Mouse (Mus musculus): ENCODE measurements around the gene Ptprd. TPM values are rescaled to one million over a fixed set of nuclear protein-coding genes. Genes with fewer than 3 reads are reported as not detected.
"Not testable (repeated sequence)": the region's sequence is repeated elsewhere in the genome, so short reads cannot be mapped to it uniquely, and the experiment has no call there.

Gene Ptprd
- polyA plus RNA-seq, 1 experiment from 2014 or later, result 161 TPM

- Histone ChIP-seq H3K36me3 (ENCODE audit: control insufficient read depth, insufficient read depth) (no peaks in the 10 kb centered on the region), H3K9me3 (ENCODE audit: control insufficient read depth, low read length) (no peaks in the 10 kb centered on the region), H3K4me3 (replicated peaks; ENCODE audit: low read length) (no peak overlapping the region), H3K4me1 (replicated peaks; ENCODE audit: control insufficient read depth, insufficient read depth, low read length) (peaks cover 16% of the 10 kb centered on the region), H3K27me3 (replicated peaks; ENCODE audit: control insufficient read depth, insufficient read depth, low read length) (no peaks in the 10 kb centered on the region), H3K27ac (ENCODE audit: low read length) (no peak overlapping the region), H3K9ac (replicated peaks; ENCODE audit: low read depth, low read length) (no peak overlapping the region), H3K4me2 (ENCODE audit: low read length) (no peak overlapping the region)
- WGBS, result 46% methylated on average over 6 of the region's 6 CpGs
- peak; percentile 47; the same call in 1 of the 2 replicates for ATAC-seq
Measured at GRCm38 (mm10) chr4:76438496-76439079, 1773.2 kb downstream of the Ptprd start.

GRCm38 (mm10) chr4:76438068-76438467 lies 1773.7 kb downstream of the Ptprd start:
- Histone ChIP-seq H3K4me3 (replicated peaks; ENCODE audit: low read length) (no peak overlapping the region), H3K4me1 (replicated peaks; ENCODE audit: control insufficient read depth, insufficient read depth, low read length) (peaks cover 16% of the 10 kb centered on the region), H3K27ac (ENCODE audit: low read length) (no peak overlapping the region), H3K9ac (replicated peaks; ENCODE audit: low read depth, low read length) (no peak overlapping the region), H3K9me3 (ENCODE audit: control insufficient read depth, low read length) (no peaks in the 10 kb centered on the region), H3K4me2 (ENCODE audit: low read length) (no peak overlapping the region), H3K27me3 (replicated peaks; ENCODE audit: control insufficient read depth, insufficient read depth, low read length) (no peaks in the 10 kb centered on the region), H3K36me3 (ENCODE audit: control insufficient read depth, insufficient read depth) (no peaks in the 10 kb centered on the region)
- 72% methylated on average over 4 of the region's 4 CpGs for WGBS
- ATAC-seq, result no peak

DNA sequence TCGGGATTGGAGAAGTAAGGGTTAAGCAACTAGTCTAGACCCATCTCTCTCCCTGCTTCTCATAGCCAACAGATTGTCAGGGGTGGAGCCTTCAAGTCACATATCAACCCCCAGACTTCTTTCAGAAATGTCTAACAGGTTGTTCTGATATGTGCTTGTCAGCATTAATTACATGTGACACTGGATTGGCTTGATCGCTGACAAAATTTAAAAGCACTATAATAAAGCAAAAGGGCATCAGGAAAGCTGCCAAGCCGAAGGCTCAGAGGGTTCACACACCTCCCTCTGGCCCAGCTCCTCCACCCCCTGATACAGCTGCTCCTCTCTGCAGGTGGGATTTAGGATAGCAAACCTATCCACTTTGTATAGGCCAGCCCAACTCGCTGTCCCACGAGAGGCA lies 1775.8 kb downstream of the Ptprd start:
- ATAC-seq, result no peak

DNA sequence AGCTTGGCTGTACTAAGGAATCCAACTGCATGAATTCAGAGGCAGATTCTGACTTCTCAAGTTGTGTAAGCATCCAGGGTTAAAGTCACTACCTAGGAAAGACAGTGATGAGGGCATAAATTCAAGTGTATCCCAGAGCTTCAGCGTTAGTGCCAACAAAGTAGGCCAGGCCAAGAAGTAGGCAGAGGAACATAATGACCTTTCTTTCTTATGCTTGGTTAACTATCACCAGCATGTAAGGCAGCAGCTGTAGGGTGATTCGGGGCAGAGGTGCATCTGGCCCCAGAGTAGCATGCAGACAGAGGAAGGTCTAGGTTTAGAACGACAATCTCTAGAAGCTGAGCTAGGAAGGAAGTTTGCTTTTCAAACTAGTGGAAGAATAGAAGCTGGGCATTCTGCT lies 1782.0 kb downstream of the Ptprd start:
- no peak overlapping the region for H3K27ac ChIP-seq (ENCODE audit: low read length)
- no peaks in the 10 kb centered on the region for H3K36me3 ChIP-seq (ENCODE audit: control insufficient read depth, insufficient read depth)
- no peaks in the 10 kb centered on the region for H3K27me3 ChIP-seq (replicated peaks; ENCODE audit: control insufficient read depth, insufficient read depth, low read length)
- 54% methylated on average over 3 of the region's 3 CpGs for WGBS
- H3K4me1 ChIP-seq (replicated peaks; ENCODE audit: control insufficient read depth, insufficient read depth, low read length), result peaks cover 2% of the 10 kb centered on the region; the same call in 1 of the 2 replicates
- H3K4me2 ChIP-seq (ENCODE audit: low read length), result no peak overlapping the region
- no peaks in the 10 kb centered on the region for H3K9me3 ChIP-seq (ENCODE audit: control insufficient read depth, low read length)
- H3K4me3 ChIP-seq (replicated peaks; ENCODE audit: low read length), result no peak overlapping the region
- no peak overlapping the region for H3K9ac ChIP-seq (replicated peaks; ENCODE audit: low read depth, low read length)
- no peak for ATAC-seq

More for the DNA sequence above, 1775.8 kb downstream of the Ptprd start:
- Histone ChIP-seq H3K27ac (ENCODE audit: low read length) (no peak overlapping the region), H3K36me3 (ENCODE audit: control insufficient read depth, insufficient read depth) (no peaks in the 10 kb centered on the region), H3K4me3 (replicated peaks; ENCODE audit: low read length) (no peak overlapping the region), H3K4me1 (replicated peaks; ENCODE audit: control insufficient read depth, insufficient read depth, low read length) (peaks cover 14% of the 10 kb centered on the region), H3K4me2 (ENCODE audit: low read length) (no peak overlapping the region), H3K9ac (replicated peaks; ENCODE audit: low read depth, low read length) (no peak overlapping the region), H3K27me3 (replicated peaks; ENCODE audit: control insufficient read depth, insufficient read depth, low read length) (no peaks in the 10 kb centered on the region), H3K9me3 (ENCODE audit: control insufficient read depth, low read length) (no peaks in the 10 kb centered on the region)
- WGBS, result 44% methylated on average over 5 of the region's 5 CpGs

DNA sequence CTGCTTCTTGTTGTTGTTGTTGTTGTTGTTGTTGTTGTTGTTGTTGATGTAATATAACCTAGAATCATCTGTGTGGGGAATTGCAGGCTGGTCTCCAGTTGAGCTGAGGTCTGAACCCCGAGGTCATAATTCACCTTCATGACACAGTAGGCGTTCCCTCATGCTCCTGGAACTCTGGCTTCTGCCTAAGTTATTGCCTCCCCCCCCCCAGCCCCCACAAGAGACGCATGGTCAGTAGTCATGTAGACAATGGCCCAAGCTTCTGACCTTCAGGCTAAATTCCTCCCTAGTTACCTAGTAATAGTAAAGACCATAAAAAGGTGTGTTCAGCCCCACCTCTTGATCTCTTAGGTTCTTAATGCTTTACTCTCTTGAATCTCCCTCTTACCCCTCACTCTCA lies 1784.7 kb downstream of the Ptprd start:
- H3K27me3 ChIP-seq (replicated peaks; ENCODE audit: control insufficient read depth, insufficient read depth, low read length), result not testable (repeated sequence)

DNA sequence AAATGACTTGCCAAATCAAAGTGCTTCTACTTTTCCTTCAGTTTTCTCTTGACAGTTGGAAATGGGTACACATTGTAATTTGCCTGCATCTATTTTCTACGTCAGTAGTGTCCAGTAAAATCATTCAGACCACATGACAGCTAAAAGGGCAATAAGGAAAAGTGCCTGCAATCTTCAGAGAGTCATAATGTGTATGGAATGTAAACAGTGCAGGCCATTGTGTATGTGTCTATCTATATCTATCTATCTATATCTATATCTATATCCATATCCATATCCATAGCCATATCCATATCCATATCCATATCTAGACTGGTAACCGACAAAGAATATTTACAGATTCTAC lies 1786.6 kb downstream of the Ptprd start:
- no peak overlapping the region for H3K4me3 ChIP-seq (replicated peaks; ENCODE audit: low read length)
- H3K27me3 ChIP-seq (replicated peaks; ENCODE audit: control insufficient read depth, insufficient read depth, low read length), result no peaks in the 10 kb centered on the region
- ATAC-seq, result no peak
- peaks cover 2% of the 10 kb centered on the region; the same call in 1 of the 2 replicates for H3K4me1 ChIP-seq (replicated peaks; ENCODE audit: control insufficient read depth, insufficient read depth, low read length)
- no peak overlapping the region for H3K27ac ChIP-seq (ENCODE audit: low read length)
- H3K36me3 ChIP-seq (ENCODE audit: control insufficient read depth, insufficient read depth), result no peaks in the 10 kb centered on the region
- H3K4me2 ChIP-seq (ENCODE audit: low read length), result no peak overlapping the region
- no peaks in the 10 kb centered on the region for H3K9me3 ChIP-seq (ENCODE audit: control insufficient read depth, low read length)
- no peak overlapping the region for H3K9ac ChIP-seq (replicated peaks; ENCODE audit: low read depth, low read length)
- 93% methylated on average over 2 of the region's 2 CpGs for WGBS

More for the DNA sequence above, 1784.7 kb downstream of the Ptprd start:
- not testable (repeated sequence) for H3K36me3 ChIP-seq (ENCODE audit: control insufficient read depth, insufficient read depth); H3K9me3 ChIP-seq (ENCODE audit: control insufficient read depth, low read length); H3K4me3 ChIP-seq (replicated peaks; ENCODE audit: low read length); H3K4me1 ChIP-seq (replicated peaks; ENCODE audit: control insufficient read depth, insufficient read depth, low read length); H3K27ac ChIP-seq (ENCODE audit: low read length); H3K9ac ChIP-seq (replicated peaks; ENCODE audit: low read depth, low read length); ATAC-seq; H3K4me2 ChIP-seq (ENCODE audit: low read length)
- WGBS, result 87% methylated on average over 3 of the region's 3 CpGs

- no peaks in the 10 kb centered on the region for H3K9me3 ChIP-seq (ENCODE audit: control insufficient read depth, low read length)
- no peak overlapping the region for H3K4me2 ChIP-seq (ENCODE audit: low read length)
- no peaks in the 10 kb centered on the region; the same call in 1 of the 2 replicates for H3K4me1 ChIP-seq (replicated peaks; ENCODE audit: control insufficient read depth, insufficient read depth, low read length)
- no peak overlapping the region for H3K9ac ChIP-seq (replicated peaks; ENCODE audit: low read depth, low read length)
- no peak overlapping the region for H3K27ac ChIP-seq (ENCODE audit: low read length)
- H3K36me3 ChIP-seq (ENCODE audit: control insufficient read depth, insufficient read depth), result no peaks in the 10 kb centered on the region
- whole genome bisulfite sequencing, result 67% methylated on average over 9 of the region's 9 CpGs
- no peak overlapping the region for H3K4me3 ChIP-seq (replicated peaks; ENCODE audit: low read length)
- ATAC-seq, result no peak
- no peaks in the 10 kb centered on the region for H3K27me3 ChIP-seq (replicated peaks; ENCODE audit: control insufficient read depth, insufficient read depth, low read length)
Measured at GRCm38 (mm10) chr4:76424324-76425229, 1787.2 kb downstream of the Ptprd start.

- Histone ChIP-seq H3K9me3 (ENCODE audit: control insufficient read depth, low read length) (no peaks in the 10 kb centered on the region), H3K4me3 (replicated peaks; ENCODE audit: low read length) (no peak overlapping the region), H3K27me3 (replicated peaks; ENCODE audit: control insufficient read depth, insufficient read depth, low read length) (no peaks in the 10 kb centered on the region), H3K27ac (ENCODE audit: low read length) (no peak overlapping the region), H3K9ac (replicated peaks; ENCODE audit: low read depth, low read length) (no peak overlapping the region), H3K4me1 (replicated peaks; ENCODE audit: control insufficient read depth, insufficient read depth, low read length) (no peaks in the 10 kb centered on the region; the same call in 1 of the 2 replicates), H3K4me2 (ENCODE audit: low read length) (no peak overlapping the region), H3K36me3 (ENCODE audit: control insufficient read depth, insufficient read depth) (no peaks in the 10 kb centered on the region)
- no peak for ATAC-seq
- 94% methylated on average over 4 of the region's 4 CpGs for WGBS
Measured at GRCm38 (mm10) chr4:76422113-76422512, 1789.6 kb downstream of the Ptprd start.

GRCm38 (mm10) chr4:76419641-76420040 lies 1792.1 kb downstream of the Ptprd start:
- peaks cover 3% of the 10 kb centered on the region; the same call in 1 of the 2 replicates for H3K4me1 ChIP-seq (replicated peaks; ENCODE audit: control insufficient read depth, insufficient read depth, low read length)
- no peak overlapping the region for H3K9ac ChIP-seq (replicated peaks; ENCODE audit: low read depth, low read length)
- no peaks in the 10 kb centered on the region for H3K36me3 ChIP-seq (ENCODE audit: control insufficient read depth, insufficient read depth)
- no peak overlapping the region for H3K4me3 ChIP-seq (replicated peaks; ENCODE audit: low read length)
- no peak overlapping the region for H3K27ac ChIP-seq (ENCODE audit: low read length)
- no peak overlapping the region for H3K4me2 ChIP-seq (ENCODE audit: low read length)
- ATAC-seq, result no peak
- no peaks in the 10 kb centered on the region for H3K27me3 ChIP-seq (replicated peaks; ENCODE audit: control insufficient read depth, insufficient read depth, low read length)
- no peaks in the 10 kb centered on the region for H3K9me3 ChIP-seq (ENCODE audit: control insufficient read depth, low read length)
- WGBS, result 69% methylated on average over 2 of the region's 2 CpGs
